Mouse (Mus musculus): ENCODE data around the gene Myl6. TPM values are rescaled to one million over a fixed set of nuclear protein-coding genes. Genes with fewer than 3 reads are reported as not detected.

The Myl6 gene
- total RNA-seq (2022) = 100 to 1,000 TPM; 125 to 188 (median 158) TPM

DNA sequence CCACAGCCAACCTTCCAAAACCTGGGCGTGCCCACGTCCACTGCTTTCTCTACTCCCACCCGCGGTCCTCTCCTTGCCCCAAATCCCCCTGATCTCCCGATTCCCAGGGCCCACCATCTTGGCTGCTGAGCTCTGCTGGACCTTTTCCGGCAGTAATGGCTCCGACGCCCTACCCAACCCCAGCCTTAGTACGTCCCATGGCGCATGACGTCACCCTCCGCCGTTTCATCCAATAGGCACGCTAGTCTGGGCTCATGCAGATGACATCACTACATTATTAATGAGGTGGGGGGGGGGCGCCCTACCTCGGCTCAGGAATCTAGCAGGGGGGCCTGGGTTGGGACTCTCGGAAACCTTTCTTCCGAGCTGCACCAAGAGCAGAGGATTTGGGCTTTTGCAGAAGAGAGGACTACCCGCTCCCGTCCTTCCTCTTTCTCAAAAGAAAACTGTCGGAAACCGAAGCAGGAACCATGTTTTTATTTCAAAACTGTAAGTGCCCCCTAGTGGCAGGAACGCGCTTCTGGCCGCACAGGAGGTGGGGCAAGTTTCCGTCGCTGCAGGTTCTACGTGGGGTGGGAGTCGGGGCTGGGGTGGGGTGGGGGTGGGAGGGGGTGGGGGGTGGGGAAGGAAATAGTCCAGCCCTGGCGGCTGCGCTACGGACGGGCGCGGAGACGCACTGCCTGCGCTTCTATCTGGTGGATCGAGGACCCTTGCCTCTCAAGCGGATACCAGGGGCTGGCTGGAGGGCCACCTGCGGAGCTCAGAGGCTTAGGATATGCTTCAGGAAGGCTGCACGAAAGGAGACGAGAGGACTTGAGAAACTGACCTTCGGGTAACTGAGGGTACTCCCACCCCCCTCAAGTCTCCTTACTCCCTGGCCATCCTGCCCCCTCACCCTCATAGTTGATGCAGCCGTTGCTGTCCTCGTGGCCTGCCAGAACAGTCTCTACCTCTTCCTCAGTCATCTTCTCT is at the start of gene Myl6:
Myl6 (minus strand) TSS at position 451 of the 972 bp plus-strand sequence.
- peak; percentile 97 to 98 for DNase-seq (ENCODE audit: low spot score in 2 of 2)

DNA sequence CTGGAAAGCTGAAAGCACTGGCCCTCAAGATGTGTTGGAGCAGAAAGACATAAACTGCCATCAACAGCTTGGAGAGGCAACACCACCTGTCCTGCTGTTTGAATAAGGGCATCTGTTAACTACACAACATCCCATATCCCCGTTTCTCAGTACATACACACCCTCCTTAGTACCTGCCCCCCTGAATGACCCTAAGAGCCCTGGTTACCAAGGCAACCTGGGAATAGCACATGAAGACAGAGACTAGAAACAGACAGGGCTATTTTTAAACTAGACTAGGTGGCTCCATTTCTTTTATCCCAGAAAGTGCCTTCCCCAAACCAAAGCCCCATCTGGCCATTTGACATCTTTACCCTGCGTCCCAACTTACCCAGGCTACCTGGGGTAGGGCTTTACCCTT is 49.2 kb upstream of the Myl6 start:
- no peak for DNase-seq (ENCODE audit: low spot score in 2 of 2)

DNA sequence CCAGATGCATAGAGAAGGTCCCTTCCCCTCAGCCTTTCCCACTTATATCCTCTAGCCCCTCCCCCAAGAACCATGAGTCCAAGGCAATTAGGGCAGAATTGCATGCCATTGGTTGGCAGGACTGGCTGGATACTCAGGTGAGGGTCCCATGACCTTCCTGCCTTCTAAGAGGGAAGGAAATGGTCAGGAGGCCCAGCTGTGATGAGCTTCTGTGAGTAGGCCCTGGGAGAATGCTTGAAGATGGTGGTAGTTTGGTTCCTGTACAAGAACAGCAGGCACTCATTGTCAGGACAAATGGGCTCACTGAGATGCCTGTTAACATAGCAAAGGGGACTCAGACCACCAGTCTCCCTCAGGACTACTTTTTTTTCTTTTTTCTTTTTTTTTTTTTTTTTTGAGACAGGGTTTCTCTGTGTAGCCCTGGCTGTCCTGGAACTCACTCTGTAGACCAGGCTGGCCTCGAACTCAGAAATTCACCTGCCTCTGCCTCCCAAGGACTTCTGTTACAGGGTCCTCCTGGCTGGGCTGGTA is 44.5 kb upstream of the Myl6 start:
- DNase-seq (ENCODE audit: low spot score in 2 of 2) = no peak

DNA sequence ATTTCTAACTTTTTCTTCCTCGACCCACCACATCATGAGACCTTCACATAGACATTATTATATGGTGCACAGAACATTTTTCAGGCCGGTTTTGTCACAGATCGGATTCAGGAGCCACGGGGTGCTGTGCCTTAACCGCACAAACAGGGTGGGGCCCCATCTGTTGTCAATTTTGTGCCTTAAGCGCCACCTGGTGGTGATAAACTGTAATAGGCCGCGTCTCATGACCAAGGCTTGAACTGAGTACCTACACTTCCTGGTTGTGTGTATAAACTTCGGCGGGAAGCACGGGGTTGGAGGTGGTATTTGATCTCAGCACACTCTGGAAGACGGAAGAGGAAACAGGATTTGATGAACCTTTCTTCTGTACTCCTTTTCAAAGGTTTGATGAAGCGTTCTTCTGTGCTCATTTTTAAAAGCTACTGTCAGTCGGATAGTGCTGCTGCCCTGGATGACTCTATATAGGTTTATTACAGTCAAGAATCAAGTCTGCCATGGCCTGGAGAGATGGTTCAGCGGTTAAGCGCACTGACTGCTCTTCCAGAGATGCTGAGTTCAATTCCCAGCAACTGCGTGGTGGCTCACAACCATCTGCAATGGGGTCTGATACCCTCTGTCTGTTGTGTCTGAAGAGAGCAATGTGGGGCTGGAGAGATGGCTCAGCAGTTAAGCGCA is 42.5 kb upstream of the Myl6 start:
- DNase-seq (ENCODE audit: low spot score in 2 of 2) = peak; percentile 84 to 86

DNA sequence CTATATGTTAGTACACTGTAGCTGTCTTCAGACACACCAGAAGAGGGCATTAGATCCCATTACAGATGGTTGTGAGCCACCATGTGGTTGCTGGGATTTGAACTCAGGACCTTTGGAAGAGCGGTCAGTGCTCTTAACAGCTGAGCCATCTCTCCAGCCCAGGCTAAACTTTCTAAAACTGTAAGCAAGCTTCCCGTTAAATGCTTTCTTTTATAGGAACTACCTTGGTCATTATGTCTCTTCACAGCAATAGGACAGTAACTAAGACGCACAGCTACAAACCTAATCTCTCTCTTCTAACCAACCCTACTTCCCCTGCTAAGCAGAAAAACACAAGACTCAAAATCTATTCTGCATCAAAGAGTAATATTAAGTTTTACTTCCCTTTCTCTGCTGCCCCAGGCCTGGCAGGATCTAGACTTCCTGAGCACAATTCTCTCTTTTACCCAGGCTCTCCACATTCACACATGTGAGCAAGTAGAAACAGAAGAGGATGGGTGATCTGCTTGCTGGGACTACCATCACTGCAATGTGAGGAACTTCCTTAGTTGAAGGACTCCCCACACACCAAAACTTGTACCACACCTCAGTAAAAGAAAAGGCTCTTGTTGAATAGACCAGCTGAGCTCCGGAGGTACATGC is 41.8 kb upstream of the Myl6 start:
- no peak for DNase-seq (ENCODE audit: low spot score in 2 of 2)

DNA sequence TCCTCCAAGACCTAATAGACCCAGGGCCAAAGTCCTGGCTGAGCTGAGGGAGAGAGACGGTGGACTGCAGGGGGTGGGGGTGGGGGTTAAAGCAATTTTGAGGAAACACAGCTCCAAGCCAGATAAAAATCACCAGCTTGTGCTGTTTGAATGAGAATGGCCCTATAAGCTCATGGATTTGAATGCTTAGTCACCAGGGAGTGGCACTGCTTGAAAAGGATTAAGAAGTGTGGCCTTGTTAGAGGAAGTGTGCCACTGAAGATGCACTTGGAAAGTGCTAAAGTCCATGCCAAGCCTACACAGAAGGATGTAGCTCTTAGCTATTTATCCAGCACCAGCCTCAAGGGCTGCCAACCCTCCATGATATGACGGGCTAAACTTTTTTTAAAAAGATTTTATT is 41.3 kb upstream of the Myl6 start:
- DNase-seq (ENCODE audit: low spot score in 2 of 2) = no peak

DNA sequence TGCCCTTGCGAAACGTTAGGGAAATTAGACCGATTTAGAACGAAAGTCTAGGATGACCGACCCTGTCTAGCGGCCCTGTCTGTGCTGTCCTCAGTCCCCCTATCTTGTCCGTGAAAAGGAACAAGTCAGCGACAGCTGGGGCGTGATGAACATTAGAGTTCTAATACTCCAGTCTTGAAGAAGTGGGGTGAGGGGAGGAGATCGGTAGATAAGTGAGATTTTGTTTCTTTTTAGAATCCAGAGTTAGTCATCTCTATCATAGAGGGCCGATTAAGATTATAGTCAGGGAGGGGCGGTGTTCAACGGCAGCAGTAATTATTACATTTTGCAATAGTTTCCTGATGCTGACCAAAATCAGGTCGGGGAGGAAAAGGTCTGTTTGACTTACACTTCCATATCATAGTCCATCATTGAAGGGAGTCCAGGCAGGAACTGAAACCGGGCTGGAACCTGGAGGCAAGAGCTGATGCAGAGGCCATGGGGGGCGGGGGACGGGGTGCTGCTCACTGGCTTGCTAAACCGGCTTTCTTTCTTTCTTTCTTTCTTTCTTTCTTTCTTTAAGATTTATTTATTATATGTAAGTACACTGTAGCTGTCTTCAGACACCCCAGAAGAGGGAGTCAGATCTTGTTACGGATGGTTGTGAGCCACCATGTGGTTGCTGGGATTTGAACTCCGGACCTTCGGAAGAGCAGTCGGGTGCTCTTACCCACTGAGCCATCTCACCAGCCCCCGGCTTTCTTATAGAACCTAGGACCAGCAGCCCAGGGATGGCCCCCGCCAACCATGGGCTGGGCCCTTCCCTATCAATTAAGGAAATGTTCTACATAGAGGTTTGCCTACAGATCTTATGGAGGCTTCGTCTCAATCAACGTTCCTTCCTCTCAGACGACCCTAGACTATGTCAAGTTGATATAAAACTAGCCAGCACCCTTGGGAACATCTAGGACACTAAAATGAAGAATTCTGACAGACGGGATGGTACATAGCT is 32.7 kb upstream of the Myl6 start:
- DNase-seq (ENCODE audit: low spot score in 2 of 2) = no peak

DNA sequence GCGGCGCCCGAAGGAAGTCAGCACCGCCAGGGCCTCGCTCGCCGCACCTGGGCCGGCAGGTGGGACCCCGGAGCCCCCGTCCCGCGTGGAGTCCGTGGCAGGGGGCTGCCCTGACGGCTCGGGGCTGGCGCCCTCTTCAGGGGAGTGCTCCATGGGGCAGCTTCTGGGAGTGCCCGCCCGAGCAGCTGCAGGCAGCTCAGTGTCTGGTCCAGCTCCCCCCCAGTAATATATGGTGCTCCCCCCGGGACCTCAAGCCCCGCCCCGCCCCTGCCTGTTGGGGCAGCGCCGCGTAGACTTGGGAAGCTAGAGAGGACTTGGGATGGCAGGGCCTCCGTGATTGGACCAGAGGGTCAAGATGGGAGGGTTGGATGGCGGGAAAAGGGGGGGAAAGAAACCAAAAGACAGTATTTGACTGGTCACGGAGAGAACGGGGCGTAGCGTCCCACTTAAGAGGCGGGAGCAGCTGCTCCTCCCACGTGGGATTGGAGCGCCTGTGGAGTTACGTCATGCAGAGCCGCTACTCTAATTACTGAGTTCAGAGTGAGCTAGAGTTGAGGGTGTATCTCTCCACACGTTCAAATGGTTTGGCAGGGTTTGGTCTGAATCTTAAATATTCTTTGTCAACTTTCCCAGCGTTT is 31.8 kb upstream of the Myl6 start, which contains the start of gene Esyt1:
Esyt1 (minus strand) TSS at position 201 of the 638 bp plus-strand sequence.
- peak; percentile 93 to 96 for DNase-seq (ENCODE audit: low spot score in 2 of 2)

DNA sequence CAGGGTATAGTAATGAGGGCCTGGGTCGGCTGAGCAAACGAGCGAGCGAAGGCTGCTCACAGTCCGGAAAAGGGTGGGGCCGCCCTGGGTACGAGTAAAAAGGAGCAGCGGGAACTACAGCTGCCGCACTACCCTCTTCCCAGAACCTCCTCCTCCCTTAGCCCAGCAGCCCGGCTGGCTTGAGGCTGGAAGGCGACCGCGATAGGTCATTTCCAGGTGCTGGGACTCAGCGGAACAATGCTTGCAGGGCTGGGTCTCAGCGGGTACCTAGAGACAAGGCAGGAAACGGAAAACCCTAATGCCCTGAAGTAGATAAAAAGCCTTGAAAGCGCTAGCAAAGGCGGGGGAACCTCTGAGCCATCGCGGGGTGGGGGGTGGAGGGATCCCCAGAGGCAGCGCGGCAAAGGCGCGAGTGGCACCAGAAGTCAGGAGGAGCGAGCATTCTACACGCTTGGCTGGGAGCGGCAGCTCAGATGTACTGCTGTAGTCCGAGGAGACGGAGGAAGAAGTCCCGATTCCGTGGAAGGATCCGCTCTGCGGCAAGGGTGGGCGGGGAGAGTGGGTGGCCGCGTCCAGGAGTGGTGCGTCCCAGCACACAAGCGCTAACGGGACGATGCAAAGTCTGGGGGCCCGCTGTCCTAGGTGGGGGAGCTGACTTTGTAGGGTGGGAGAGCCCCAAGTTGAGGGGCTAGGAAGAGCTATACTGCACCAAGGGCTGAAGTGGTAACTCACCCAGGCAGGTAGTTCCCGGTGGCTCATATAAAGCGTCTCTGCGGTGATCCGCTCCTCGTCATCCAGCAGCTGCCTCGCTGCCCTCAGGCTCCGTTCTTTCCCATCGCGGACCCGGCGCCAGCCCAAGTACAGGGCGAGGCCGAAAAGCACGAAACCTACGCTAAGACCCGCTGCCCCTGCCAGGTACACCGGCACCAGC is 31.1 kb upstream of the Myl6 start:
- no peak for DNase-seq (ENCODE audit: low spot score in 2 of 2)

DNA sequence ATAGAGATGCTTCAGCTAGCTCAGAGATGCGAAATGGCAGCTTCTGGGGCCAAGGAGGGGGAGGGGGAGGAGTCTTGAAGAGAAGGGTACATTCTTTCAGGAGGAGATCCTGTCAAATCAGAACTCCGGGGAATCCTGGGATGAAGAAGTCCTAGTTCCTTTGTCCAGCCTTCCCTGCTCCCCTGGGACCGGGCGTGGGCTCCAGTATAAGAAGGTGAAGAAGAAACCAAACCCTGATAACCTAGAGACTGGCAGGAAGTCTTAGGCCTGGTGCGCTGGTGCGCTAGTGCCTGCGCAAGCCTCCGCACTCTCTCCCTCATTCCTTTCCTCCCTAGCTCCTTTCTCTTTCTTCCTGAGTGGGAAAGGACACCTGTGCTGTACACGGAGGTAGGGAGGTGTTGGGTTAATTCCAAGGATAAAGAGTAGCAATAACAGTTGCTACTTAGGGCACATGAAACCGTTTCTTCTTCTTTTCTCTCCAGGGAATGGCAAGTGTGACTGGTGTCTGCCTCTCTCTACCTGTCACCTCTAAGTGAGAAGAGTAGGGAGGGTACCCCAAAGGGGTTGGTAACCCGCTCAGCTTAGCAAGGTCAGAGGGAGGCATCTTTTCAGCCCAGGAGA is 30.3 kb upstream of the Myl6 start:
- no peak for DNase-seq (ENCODE audit: low spot score in 2 of 2)

DNA sequence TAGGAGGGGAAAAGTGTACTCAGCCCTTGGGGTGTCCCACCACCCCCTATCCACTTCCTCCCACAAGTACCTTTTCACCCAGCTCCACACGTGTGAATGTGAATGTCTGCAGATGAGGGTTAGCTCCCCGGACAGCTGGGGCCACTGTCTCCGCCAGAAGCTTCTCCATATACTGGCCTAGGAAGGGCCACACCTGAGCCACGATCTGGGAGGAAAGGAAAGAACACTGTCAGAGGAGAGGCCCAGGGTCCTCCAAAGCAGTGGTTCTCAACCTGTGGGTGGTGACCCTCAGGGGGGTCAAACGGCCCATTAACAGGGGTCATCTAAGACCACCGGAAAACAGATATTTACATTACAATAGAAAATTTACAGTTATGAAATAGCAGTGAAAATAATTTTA is 28.4 kb upstream of the Myl6 start:
- no peak for DNase-seq (ENCODE audit: low spot score in 2 of 2)

DNA sequence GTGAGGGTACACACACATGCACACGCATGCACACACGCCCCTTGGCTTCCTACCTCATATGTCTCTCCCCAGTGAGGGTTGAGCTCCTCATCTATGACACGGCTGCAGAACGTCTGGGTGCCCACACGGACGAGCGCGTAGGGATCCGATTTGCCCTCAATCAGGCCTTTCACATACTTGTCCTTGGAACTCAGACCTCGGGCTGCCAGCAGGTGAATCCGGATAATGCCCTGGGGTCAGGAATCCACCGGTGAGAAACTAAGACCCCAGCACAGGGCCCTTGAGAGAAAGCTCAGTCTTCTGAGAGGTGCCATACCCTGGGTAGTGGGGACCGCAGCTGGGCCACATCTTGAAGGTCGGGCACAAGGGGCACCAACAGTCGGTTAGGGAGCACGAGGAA is 26.6 kb upstream of the Myl6 start:
- DNase-seq (ENCODE audit: low spot score in 2 of 2) = no peak

DNA sequence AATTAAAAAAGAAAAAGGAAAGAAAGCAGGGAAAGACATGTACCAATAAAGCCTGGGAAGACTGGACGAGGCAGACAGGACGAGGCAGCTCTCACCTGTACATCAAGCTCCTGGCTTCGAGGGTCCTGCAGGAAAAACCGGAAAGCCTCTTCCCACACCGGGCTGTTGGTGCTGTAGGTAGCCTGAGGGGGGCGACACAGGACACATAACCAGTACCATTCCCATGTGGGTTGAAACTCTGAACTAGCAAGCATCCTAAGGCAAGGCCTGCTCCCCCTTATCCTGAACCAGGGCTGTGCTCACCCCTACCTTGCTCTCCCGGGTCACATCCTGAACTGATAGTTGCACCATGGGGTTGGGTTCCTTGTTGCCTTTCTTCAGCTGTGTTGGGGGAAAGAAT is 24.9 kb upstream of the Myl6 start:
- no peak for DNase-seq (ENCODE audit: low spot score in 2 of 2)

DNA sequence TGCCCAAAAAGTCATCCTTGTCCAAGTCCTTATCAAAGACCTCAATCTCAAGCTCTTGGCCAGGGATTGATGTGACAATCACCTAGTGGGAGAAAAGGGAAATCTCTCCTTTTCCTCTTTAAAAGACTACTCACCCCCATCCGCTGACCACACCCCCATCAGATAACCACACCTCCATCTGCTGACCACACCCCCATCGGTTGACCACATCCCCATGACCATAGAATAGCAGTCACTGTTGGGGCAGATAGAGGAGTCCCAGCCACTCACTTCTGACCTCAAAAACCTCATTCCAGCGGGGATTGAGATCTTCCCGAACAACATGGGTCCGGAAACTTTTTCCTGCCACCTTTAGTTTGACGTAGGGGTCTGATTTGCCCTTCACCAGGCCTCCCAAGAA is 22.7 kb upstream of the Myl6 start:
- no peak for DNase-seq (ENCODE audit: low spot score in 2 of 2)

DNA sequence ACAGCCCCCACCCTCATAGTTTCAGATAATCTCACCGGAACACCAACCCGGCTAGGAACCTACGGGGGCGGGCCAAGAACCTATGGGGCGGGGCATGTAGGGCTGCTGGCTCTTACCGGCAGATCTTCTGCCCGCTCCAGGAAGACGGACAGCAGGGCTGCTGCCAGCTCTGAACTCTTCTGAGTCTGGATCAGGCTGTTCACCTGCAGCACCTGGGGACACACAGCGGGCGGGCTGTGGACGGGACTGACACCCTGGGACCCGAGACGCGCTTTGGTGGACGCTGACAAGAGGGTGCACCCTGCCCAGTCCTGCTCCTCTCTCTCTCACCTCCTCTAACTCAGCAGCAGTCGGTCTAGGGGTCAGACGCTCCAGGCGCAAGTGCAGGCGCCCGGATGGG is 22.1 kb upstream of the Myl6 start:
- no peak for DNase-seq (ENCODE audit: low spot score in 2 of 2)

DNA sequence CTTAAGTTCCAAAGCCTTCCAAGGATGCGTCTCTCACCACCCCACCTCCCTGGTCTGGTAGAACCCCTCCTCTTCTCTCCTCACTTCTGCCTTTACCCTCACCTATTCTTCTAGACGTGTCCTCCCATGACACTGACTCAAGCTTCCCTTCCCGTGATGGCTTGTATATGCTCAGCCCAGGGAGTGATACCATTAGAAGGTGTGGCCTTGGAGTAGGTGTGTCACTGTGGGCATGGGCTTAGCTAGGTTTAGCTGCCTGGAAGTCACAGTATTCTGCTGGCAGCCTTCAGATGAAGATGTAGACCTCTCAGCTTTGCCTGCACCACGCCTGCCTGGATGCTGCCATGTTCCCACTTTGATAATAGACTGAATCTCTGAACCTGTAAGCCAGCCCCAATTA is 21.1 kb upstream of the Myl6 start:
- DNase-seq (ENCODE audit: low spot score in 2 of 2) = no peak

DNA sequence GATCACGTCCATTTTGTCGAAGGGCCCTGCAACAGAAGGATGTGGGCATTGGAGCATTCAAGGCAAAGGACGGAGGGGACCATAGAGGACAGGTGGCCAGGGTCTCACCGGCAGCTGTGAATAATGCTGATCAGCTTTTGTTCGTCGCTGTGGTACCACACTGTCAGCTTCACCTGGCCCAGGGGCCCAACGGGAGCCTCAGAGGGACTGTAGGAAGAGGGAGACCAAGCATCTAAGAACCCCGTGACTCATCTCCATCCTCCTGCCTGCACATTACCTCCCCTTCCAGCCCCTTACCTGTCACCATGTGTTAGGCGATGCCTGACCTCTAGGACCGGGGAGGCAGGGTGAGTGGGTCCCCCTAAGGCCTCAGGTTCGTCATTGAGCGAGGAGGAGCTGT is 17.8 kb upstream of the Myl6 start:
- no peak for DNase-seq (ENCODE audit: low spot score in 2 of 2)

DNA sequence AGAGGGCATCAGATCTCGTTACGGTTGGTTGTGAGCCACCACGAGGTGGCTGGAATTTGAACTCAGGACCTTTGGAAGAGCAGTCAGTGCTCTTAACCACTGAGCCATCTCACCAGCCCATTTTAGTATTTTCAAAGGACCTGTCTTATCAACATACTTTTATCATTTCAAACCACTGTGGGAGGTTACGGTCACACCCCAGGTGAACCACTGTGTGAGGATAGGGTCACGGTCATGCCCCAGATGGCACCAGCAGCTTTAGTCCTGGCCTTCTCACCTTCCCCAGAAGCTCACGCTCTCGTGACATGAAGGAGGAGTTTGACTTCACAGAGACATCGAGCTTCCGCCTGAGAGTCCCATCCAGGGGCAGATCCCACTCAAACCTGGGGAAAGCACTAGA is 17.2 kb upstream of the Myl6 start:
- DNase-seq (ENCODE audit: low spot score in 2 of 2) = no peak

DNA sequence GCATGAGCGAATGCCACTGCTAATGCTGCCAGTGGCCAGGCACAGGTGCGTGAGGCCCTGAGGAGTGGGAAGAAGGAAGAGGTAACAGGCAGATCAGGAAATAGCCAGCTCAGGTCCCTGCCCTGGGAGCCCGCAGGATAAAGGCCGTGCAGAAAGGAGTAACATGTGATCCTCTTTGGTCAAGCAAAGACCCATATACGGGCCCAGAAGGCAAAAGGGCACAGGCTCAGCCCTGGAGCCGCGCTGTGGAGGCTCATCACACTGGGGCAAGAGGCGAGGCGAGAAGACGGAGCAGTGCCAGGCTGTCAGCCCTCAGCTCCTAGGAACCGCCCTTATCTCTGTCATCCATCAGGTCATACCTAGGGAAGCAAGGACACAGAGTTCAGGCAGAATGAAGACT is 16.4 kb upstream of the Myl6 start:
- DNase-seq (ENCODE audit: low spot score in 2 of 2) = no peak

All from gastrocnemius, adult 8-10 months (tissue).